Mouse (Mus musculus): ENCODE data around the gene Mxra7. TPM values are rescaled to one million over a fixed set of nuclear protein-coding genes. Genes with fewer than 3 reads are reported as not detected.

Mxra7 gene
- total RNA-seq, 2 experiments from 2014 or later: 14.9 to 15.9 TPM

DNA sequence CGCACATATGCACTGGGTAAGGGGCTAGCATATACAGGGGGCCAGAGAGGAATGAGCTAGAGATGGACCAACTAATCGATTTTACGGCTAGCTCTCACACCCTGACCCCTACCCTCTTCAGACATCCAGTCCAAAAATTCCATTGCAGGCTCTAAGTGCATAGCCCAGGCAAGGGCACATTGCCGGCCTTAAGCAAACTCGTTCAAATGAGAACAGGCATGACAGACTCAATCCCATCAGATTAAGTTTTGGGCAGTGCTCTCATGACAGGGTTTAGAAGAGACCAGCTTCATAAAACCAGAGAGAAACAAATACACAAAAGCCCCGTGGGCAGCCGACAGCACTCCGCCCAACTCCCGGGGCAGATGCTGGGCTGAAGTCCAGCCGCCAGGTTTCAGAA is 5.6 kb downstream of the Mxra7 start:
- no peak for DNase-seq (ENCODE audit: low spot score in 2 of 2)
- intact Hi-C loops (cut with DNase I): no loop called here

DNA sequence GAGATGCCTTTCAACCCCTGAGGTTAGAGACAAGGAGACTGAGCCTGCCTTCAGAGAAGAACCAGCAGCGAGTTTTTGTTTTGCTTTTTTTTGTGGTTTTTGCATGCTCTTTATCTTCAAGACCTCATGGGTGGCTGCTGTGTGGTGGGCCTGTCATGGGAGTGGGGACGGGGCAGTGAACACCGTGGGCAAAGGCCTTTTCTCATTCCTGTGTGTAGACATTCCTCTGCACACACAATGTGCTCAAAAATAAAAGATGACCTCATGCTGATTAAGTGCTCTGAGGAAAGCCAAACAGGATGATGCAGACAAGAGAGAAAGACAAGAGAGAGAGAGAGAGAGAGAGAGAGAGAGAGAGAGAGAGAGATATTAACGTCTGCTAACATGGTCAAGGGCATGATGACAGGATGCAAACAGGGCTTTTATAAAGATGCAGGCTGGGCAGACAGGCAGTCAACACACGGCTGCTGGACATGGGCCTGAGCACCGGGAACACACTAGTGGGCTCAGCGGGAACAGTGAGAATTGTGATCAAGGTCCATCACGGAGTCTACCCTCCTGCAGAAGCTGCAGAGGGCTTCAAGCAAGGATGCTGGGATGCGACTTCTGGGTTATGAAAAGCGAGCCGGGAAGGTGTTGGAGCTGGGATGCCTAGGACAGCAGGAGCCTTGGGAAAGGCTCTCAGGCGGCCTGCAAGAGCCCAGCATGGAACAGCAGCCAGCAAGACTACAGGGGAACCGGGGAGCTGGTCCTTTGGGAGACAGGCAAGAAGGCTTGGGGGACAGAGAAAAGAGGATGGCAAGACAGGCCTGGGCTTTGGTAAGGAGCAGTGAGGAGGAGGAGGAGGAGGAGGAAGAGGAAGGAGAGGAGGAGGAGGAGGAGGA is 6.5 kb downstream of the Mxra7 start:
- no peak for DNase-seq (ENCODE audit: low spot score in 2 of 2)
- intact Hi-C loops (cut with DNase I): no loop called here

GRCm38 (mm10) chr11:116819932-116820593 is 7.8 kb downstream of the Mxra7 start:
- no peak for DNase-seq (ENCODE audit: low spot score in 2 of 2)
- intact Hi-C loops (cut with DNase I): no loop called here

- intact Hi-C loops (cut with DNase I): no loop called here
- no peak for DNase-seq (ENCODE audit: low spot score in 2 of 2)
Measured at GRCm38 (mm10) chr11:116818722-116819121, 9.1 kb downstream of the Mxra7 start.

DNA sequence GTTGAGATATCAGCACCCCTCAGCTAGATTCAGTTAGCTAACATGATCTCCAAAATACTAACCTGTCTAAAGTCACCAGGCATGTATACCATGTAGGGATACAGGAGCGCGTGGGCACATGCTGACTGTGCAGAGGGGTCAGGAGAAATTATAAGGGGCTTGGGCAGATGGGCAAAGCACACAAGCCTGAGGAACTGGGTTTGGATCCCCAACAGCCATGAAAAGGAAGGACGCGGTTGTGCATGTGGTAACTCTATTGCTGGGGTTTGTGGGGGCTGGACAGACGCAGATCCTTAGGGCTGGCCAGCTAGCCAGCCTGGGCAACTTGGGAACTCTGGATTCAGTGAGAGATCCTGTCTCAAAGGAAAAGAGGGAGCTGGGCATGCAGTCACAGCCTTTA is 10.3 kb downstream of the Mxra7 start:
- intact Hi-C loops (cut with DNase I): no loop called here
- no peak for DNase-seq (ENCODE audit: low spot score in 2 of 2)

DNA sequence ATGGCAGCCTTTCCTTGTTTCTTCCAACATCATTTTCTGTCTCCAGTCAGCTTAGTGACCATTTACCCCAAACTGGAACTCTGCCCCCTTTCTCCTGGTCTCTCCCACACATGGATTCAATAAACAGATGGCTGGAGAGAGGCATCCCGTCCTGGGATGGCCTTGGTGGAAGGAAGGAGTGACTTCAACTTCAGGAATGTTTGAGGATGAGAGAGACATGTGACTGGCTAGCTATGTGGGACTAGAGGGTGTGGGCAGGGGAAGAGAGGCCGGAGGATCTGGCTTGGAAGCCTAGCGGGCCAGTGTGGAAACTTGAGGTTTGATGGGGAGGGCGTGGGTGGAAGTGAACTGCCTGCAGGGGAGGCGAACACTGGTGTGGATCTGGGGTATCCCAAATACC is 11.1 kb downstream of the Mxra7 start:
- intact Hi-C loops (cut with DNase I): no loop called here
- no peak for DNase-seq (ENCODE audit: low spot score in 2 of 2)

DNA sequence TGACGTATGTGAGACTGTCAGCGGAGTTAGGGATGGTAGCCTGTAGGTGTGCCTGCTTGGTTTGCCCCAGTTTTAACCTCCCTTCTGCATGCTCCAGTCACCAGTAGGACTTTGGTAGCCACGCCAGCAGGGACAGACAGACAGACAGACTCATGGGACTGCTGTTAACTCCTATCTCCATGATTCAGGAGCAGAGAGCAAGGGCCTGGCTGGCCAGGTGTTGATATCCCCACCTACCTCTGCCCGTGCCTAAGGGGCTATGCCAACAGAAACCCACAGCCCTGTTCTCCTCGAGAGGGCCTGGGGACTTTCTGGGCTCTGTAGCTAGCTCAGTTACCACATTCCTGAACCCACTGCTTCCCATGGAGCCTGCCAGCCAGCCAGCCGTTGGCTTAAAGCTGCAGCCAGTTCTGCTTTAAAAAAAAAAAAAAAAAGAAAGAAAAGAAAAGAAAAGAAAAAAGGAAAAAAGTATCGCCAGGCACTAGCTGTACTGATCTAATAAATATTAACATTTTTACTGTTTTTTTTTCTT is 12.9 kb downstream of the Mxra7 start:
- DNase-seq (ENCODE audit: low spot score in 2 of 2): no peak
- intact Hi-C loops (cut with DNase I): no loop called here

- intact Hi-C loops (cut with DNase I): no loop called here
- DNase-seq (ENCODE audit: low spot score in 2 of 2): no peak
Measured at GRCm38 (mm10) chr11:116814076-116814883, 13.6 kb downstream of the Mxra7 start.

DNA sequence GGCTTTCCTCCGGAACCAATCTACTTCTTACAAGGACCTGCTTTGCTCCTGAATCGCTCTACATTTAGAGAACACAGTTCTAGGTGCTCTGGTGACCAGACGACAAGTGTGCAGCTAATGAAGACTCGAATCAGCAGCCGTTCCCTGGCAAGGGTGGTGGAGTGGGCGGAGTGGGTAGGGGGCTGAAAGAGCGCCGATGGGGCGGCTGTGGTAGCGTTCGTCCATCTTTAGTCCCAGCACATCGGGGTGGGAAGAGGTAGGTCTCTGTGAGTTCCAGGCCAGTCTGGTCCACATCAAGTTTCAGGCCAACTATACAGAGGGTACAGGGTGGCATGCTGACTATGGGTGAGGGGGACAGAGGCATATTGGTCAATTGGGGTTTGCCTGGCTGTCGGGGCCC is 14.2 kb downstream of the Mxra7 start:
- intact Hi-C loops (cut with DNase I): no loop called here
- no peak for DNase-seq (ENCODE audit: low spot score in 2 of 2)

DNA sequence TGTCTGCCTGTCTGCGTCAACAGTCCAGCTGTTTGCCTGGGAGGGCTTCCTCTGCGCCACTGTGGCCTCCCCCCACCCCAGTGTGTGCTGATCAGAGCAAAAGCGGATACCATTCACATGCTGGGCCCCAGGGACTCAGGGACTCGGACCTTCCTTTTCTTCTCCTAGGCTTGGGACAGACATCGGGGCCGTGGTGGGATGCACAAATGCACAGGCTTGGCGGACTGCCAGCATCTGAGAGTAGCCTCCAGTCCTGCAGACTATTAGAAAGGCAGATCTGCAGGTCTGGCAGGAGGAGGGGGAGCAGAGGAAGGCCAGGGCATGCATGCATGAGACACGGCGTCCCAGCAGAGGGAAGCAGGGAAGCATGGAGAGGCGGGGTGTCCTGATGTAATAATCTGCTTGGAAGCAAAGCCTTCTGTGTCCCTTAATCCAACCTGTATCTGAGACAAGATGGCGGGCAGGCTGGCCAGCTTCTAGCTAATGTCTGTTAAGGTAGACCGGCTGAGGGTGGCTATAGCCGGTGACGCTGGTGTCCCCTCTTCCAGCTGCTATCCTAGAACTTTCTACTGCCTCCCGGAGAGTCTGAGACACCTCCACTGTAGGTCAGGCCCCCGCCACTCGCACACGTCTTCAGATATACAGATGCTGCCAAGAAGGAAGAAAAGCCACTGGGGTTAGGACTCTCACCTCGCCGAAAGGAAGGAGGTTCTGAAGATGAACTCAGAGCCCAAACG is 14.9 kb downstream of the Mxra7 start:
- DNase-seq (ENCODE audit: low spot score in 2 of 2): no peak
- intact Hi-C loops (cut with DNase I): no loop called here

DNA sequence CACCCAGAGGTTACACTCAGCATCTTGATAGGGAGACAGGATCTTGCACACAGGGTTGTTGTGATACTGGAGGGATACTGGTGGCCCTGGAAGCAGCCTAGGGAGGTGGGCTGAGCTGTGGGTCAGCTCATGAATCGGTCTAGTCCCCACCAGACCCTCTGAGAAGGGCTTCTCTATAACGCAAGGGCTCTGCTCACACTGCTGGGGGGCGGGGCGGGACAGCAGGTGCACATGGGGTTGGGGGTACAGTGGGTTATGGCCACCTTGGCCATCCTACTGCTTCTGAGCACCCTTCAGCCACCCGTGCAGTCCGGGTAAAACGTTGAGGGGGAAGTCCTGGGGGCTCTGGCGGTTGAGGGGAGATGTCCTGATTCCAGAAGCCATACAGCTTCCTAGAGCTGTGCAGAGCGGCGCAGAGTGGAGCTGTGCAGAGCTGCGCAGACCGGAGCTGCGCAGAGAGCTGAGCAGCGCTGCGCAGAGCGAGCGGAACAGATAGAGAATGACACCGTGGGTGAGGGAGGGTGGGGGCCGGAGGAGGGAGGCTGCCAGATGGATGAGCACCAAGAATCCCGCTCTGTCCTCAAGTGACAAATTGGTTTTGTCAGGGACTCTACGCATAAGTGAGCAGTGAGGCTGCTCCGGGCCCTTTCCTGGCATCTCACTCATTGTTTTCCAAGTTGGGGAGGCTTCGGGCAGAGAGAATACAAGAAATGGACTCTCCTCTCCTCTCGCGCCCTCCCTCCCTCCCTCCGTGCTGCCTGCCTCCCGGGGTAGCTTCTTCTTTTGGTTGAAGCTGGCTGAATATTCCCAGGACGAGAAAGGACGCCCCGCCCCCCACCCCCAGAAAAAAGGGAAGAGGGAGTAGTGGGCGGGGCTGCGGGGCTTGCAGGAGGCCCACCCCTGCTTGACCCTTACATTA is 16.6 kb downstream of the Mxra7 start:
- peak; percentile 85 to 88 for DNase-seq (ENCODE audit: low spot score in 2 of 2)
- intact Hi-C loops (cut with DNase I): no loop called here

DNA sequence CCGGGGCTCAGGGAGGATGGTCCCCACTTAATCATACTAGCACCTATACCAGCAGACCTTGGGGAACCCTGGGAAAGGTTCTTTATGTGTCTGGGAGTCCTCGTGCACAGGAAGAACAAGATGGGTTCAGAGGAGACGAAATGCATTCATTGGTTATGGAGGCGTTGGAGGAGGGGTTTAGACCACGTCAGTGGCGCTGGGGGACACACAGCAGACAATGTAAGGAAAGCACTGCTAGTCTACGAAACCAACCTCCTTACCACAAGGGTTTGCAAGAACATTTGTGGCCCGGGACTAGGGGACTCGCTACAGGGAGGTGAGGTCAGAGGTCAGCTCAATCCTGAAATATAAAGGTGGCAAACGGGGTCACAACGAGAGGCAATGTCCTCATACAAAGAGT is 17.3 kb downstream of the Mxra7 start:
- no peak for DNase-seq (ENCODE audit: low spot score in 2 of 2)
- intact Hi-C loops (cut with DNase I): no loop called here

DNA sequence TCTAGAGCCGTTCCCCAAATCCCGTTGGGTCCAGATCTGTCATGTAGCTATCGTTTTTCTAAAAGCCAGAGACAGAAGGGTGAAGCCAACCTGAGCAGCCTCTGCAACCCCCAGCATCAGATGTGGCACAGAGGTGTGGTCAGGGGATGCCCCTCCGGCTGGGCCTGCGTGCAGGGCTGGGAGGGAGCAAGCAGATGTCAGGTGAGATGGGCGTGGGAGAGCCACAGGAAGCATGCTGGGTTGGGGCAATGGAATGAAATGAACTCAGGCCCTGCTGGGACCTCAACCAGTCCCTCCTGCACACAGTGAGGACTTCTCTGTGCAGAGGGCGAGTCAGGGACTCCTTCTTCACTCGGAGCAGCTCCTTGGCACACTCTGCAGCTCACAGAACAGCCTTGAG is 18.3 kb downstream of the Mxra7 start:
- intact Hi-C loops (cut with DNase I): loop anchor here (5.0 kb wide), 1 partner anchor 137 kb away; no protein-coding TSS in a partner anchor

GRCm38 (mm10) chr11:116808811-116809395 is 18.9 kb downstream of the Mxra7 start:
- DNase-seq (ENCODE audit: low spot score in 2 of 2): no peak
- intact Hi-C loops (cut with DNase I): loop anchor here (1.0 to 5.0 kb wide), 2 partner anchors 137 to 166 kb away; no protein-coding TSS in a partner anchor

More for the DNA sequence above, 18.3 kb downstream of the Mxra7 start:
- DNase-seq (ENCODE audit: low spot score in 2 of 2): no peak

GRCm38 (mm10) chr11:116807938-116808606 is 19.8 kb downstream of the Mxra7 start:
- intact Hi-C loops (cut with DNase I): loop anchor here (1.0 to 5.0 kb wide), 2 partner anchors 136 to 165 kb away; no protein-coding TSS in a partner anchor
- peak; percentile 82 to 90 for DNase-seq (ENCODE audit: low spot score in 2 of 2)

- intact Hi-C loops (cut with DNase I): loop anchor here (5.0 kb wide), 1 partner anchor 135 kb away; no protein-coding TSS in a partner anchor
Measured at GRCm38 (mm10) chr11:116807526-116807925, 20.3 kb downstream of the Mxra7 start.

GRCm38 (mm10) chr11:116807116-116807515 is 20.7 kb downstream of the Mxra7 start:
- no peak for DNase-seq (ENCODE audit: low spot score in 2 of 2)
- intact Hi-C loops (cut with DNase I): loop anchor here (5.0 kb wide), 1 partner anchor 135 kb away; no protein-coding TSS in a partner anchor

More at GRCm38 (mm10) chr11:116807526-116807925, 20.3 kb downstream of the Mxra7 start:
- DNase-seq (ENCODE audit: low spot score in 2 of 2): no peak

Measured in left cerebral cortex, postnatal 14 days (tissue).